Mouse (Mus musculus) erythroblast, embryonic 14.5 days (primary cell): ENCODE results near the gene Klrc1.

Experiments used
- GATA1 ChIP-seq: IDR thresholded peaks from 2 replicates; pipeline ENCODE4 v1.6.1; 2012; ENCODE audit warnings: low read length, inconsistent platforms, mixed read lengths
- TAL1 ChIP-seq: IDR thresholded peaks from 3 replicates; pipeline ENCODE4 v1.6.1; 2012; ENCODE audit warnings: low read length, inconsistent platforms, mixed read lengths

GRCm38 (mm10) chr6:129680379-129680778 is 1.6 kb upstream of the Klrc1 start:
- TF ChIP-seq TAL1: no peak
- no peak for TF ChIP-seq GATA1
